Mouse (Mus musculus): Measurements from ENCODE around the gene Wfikkn2. TPM values are rescaled to one million over a fixed set of nuclear protein-coding genes. Genes with fewer than 3 reads are reported as not detected.

Gene Wfikkn2
- polyA plus RNA-seq, 1 experiment from 2014 or later, result 2.0 TPM

DNA sequence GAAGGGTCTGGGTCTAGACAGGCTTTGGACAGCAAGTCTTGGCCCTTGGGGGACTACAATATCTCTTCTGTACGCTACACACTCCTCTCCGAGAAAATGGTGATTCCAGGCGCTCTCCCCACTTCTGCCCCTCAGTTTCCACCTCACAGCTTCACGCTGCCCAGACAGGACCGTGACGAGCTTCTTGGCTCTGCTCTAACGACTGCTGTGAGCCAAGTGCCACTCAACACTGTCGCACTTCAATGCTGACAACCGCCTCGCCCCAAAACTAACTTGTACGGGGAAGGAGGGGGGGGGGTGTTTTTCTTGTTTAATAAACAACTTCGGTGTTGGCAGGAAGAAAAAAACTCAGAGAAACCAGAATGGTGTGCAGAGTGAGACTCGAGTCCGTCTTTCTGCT is 12.2 kb upstream of the Wfikkn2 start:
- Histone ChIP-seq H3K9ac (no peak overlapping the region), H3K27ac (replicated peaks) (no peak overlapping the region), H3K4me2 (no peak overlapping the region), H3K27me3 (replicated peaks) (0 out of 2 replicates have a peak, but pooled peaks cover 2% of the 10 kb centered on the region), H3K4me3 (no peak overlapping the region), H3K4me1 (0 out of 2 replicates have a peak, but pooled peaks cover 4% of the 10 kb centered on the region), H3K36me3 (no peaks in the 10 kb centered on the region), H3K9me3 (no peaks in the 10 kb centered on the region)
- no peak for ATAC-seq (ENCODE audit: extremely low read depth, insufficient number of reproducible peaks, low FRiP score, low TSS enrichment)
- 53% methylated on average over 14 of the region's 14 CpGs for WGBS

DNA sequence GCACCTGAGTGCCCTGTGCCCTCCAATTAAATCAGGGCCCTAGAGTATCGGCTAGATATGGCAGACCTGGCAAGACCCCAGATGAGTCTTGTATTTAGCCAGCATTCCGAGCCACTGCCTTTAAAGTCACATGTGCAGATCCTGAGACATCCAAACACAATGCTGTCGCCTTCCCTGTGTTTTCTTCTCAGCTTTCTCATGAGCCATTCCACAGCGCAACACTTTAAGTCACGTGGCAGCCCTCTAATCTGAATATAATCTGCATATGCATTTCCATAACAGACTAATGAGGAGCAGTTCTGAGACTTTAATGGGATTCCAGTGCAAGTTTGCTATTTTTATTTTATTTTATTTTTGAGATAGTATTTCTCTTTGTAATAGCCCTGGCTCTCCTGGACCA is 9.9 kb upstream of the Wfikkn2 start:
- WGBS, result 73% methylated on average over 5 of the region's 5 CpGs
- Histone ChIP-seq H3K27ac (replicated peaks) (no peak overlapping the region), H3K4me1 (0 out of 2 replicates have a peak, but pooled peaks cover 4% of the 10 kb centered on the region), H3K9ac (no peak overlapping the region), H3K36me3 (no peaks in the 10 kb centered on the region), H3K4me2 (no peak overlapping the region), H3K9me3 (no peaks in the 10 kb centered on the region), H3K4me3 (no peak overlapping the region), H3K27me3 (replicated peaks) (0 out of 2 replicates have a peak, but pooled peaks cover 2% of the 10 kb centered on the region)
- ATAC-seq (ENCODE audit: extremely low read depth, insufficient number of reproducible peaks, low FRiP score, low TSS enrichment), result no peak

DNA sequence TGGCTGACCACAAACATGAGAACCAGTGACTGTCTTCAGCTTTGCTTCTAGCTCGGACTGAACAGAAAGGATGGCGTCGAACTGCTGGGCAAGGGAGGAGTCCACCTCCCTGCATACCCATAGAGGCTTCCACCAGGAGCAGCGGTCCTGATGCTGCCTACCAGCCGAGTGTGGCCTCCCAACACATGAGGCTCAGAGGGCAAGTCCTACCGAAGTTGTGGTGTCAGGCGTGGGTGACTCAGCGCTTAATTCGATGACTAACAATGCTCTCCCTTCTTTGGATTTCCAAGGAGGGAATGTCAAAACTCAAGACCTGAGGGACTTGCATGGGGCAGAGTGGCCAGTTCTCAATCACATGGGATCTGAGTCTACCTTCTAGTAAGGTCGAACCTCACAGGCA is 7.9 kb upstream of the Wfikkn2 start:
- H3K27me3 ChIP-seq (replicated peaks), result 0 out of 2 replicates have a peak, but pooled peaks cover 2% of the 10 kb centered on the region
- H3K36me3 ChIP-seq, result no peaks in the 10 kb centered on the region
- no peaks in the 10 kb centered on the region for H3K9me3 ChIP-seq
- no peak overlapping the region for H3K4me2 ChIP-seq
- no peak overlapping the region for H3K27ac ChIP-seq (replicated peaks)
- H3K9ac ChIP-seq, result no peak overlapping the region
- WGBS, result 84% methylated on average over 10 of the region's 10 CpGs
- ATAC-seq (ENCODE audit: extremely low read depth, insufficient number of reproducible peaks, low FRiP score, low TSS enrichment), result no peak
- H3K4me3 ChIP-seq, result no peak overlapping the region
- H3K4me1 ChIP-seq, result 0 out of 2 replicates have a peak, but pooled peaks cover 4% of the 10 kb centered on the region

DNA sequence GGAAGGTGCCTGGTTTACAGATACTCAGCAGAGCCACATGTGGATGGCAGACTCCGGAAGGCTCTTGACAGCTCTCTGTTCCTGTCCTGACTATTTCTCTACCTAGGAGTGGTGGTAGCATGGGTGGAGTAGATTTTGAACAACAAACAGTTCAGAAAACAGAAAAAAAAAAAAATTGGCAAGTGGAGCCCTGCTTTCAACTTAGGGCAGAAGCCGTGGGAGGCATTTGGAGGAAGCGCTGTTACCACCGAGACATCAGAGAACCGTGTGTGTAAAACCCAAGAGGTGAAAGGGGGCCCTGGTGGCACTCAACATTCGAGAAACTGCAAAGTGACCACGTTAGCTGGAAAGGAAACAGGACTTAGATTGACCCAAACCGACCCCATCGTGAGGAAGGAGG is 7.4 kb upstream of the Wfikkn2 start:
- Histone ChIP-seq H3K36me3 (no peaks in the 10 kb centered on the region), H3K4me2 (no peak overlapping the region), H3K4me1 (0 out of 2 replicates have a peak, but pooled peaks cover 4% of the 10 kb centered on the region), H3K4me3 (no peak overlapping the region), H3K27me3 (replicated peaks) (0 out of 2 replicates have a peak, but pooled peaks cover 2% of the 10 kb centered on the region), H3K9me3 (no peaks in the 10 kb centered on the region), H3K27ac (replicated peaks) (no peak overlapping the region), H3K9ac (no peak overlapping the region)
- no peak for ATAC-seq (ENCODE audit: extremely low read depth, insufficient number of reproducible peaks, low FRiP score, low TSS enrichment)
- WGBS, result 80% methylated on average over 9 of the region's 9 CpGs

DNA sequence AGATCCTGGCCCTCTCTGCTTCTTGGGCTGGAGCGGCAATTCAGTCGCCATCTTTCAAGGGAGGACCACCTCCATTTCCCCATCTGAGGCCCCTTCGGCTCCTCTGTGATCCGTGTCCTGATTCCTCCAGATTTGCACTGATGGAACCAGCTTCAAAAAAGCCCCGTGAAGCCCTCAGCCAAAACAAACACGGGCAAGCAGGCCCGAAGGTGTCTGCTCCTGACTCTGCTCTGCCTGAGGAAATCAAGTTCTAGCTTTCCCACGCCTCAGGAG is 920 bp upstream of the Wfikkn2 start:
- WGBS, result 54% methylated on average over 8 of the region's 8 CpGs
- Histone ChIP-seq H3K9ac (peak overlapping the region; percentile 44; the same call in 1 of the 2 replicates), H3K27ac (replicated peaks) (peak overlapping the region; percentile 50)

DNA sequence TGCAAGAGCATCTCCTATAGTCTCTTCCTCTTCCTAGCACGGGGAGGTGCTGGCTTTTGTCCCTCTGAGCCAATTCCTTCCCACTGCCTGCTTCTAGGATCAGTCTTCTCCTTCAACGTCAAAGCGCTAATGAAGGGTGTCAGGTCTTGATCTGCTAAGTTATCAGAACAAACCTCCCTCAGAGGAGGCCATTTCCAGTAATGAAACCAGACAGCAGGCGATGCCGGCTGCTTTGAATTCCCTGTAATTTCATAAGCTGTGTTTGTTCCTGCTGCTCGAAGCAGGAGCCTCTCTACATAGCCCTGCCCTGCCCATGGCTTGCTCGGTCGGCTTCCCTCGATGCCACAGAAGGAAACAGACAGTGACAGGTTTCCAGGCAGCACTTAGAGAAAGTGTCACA is 1.4 kb downstream of the Wfikkn2 start:
- Histone ChIP-seq H3K9me3 (no peaks in the 10 kb centered on the region), H3K4me2 (no peak overlapping the region), H3K27ac (replicated peaks) (no peak overlapping the region), H3K27me3 (replicated peaks) (peaks cover 14% of the 10 kb centered on the region), H3K4me1 (peaks cover 39% of the 10 kb centered on the region), H3K9ac (no peak overlapping the region), H3K4me3 (no peak overlapping the region), H3K36me3 (no peaks in the 10 kb centered on the region)
- no peak for ATAC-seq (ENCODE audit: extremely low read depth, insufficient number of reproducible peaks, low FRiP score, low TSS enrichment)
- 58% methylated on average over 9 of the region's 9 CpGs for WGBS

More for the DNA sequence above, 920 bp upstream of the Wfikkn2 start:
- no peak overlapping the region for H3K4me2 ChIP-seq
- peaks cover 35% of the 10 kb centered on the region for H3K4me1 ChIP-seq
- no peak for ATAC-seq (ENCODE audit: extremely low read depth, insufficient number of reproducible peaks, low FRiP score, low TSS enrichment)
- no peak overlapping the region for H3K4me3 ChIP-seq
- no peaks in the 10 kb centered on the region for H3K9me3 ChIP-seq
- peaks cover 10% of the 10 kb centered on the region for H3K27me3 ChIP-seq (replicated peaks)
- no peaks in the 10 kb centered on the region for H3K36me3 ChIP-seq

DNA sequence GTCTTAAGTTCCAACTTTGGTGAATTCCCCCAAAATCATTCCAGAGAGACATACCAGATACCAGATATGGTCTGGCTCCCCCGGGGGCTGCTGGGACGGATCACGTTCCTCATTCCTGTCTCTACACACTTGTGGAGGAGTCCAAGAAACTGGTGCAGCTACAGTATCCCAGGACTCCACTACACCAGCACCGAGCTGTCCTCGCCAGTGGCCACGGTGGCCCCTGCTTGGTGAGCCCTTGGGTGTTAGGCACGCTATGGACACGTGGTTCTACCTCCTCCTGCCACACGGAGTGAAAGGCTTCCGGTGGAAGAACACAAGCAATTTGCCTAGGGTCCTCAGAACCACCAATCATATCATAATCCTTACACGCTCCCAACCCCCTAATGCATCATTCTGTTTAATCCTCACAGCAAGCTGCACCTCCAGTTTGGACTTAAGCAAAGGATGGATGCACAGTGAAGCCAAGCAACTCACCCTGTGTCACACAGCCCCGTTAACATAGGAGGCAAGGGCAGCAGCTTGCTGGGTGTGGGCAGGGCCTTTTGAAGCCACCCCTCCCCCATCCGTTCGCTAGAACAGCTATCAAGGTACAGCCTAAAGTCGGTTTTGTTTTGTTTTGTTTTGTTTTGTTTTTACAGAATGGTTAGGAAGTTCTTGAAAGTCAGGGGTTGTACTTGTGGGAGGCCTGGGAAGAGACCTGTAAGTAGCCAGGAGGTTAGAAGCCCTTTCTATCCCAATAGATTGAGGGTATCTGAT is 2.2 kb downstream of the Wfikkn2 start:
- WGBS, result 28% methylated on average over 15 of the region's 15 CpGs
- H3K4me2 ChIP-seq, result peak overlapping the region; percentile 79
- peaks cover 39% of the 10 kb centered on the region for H3K4me1 ChIP-seq
- no peaks in the 10 kb centered on the region for H3K9me3 ChIP-seq
- peaks cover 14% of the 10 kb centered on the region for H3K27me3 ChIP-seq (replicated peaks)
- H3K36me3 ChIP-seq, result no peaks in the 10 kb centered on the region
- peak overlapping the region; percentile 55; the same call in 1 of the 2 replicates for H3K27ac ChIP-seq (replicated peaks)
- H3K4me3 ChIP-seq, result peak overlapping the region; percentile 49
- peak overlapping the region; percentile 81 for H3K9ac ChIP-seq
- ATAC-seq (ENCODE audit: extremely low read depth, insufficient number of reproducible peaks, low FRiP score, low TSS enrichment), result no peak

DNA sequence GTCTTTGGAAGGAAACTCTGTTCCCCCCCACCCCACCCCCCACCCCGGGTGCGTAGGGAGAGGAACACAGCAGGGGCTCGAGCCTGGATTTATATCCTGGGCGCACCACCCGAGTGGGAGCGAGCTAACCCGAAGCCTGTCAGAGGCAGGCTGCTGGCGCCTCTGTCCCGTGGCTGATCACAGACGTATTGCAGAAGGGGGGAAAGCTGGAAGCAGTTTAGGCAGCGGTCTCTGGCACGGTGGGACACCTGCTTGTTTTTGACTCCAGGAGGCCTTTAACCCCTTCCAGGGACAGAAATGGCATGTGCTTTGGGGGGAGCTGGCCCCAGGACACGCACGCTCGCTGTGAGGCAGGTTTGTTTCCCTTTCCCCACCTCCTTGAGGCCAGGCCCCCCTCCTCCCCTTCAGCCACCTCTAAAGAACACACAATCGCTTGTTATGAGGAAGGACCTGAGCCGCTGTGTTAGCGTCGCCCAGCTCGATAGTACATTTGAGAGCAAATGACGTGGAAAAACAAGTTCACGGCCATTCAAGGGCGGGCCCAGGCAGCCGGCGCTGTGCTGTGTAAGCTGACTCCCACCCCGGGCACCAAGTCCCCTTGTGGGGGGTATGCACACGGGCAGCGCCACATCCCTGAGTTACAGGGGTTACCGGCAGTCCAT is 2.9 kb downstream of the Wfikkn2 start:
- Histone ChIP-seq H3K4me1 (peaks cover 39% of the 10 kb centered on the region), H3K9me3 (no peaks in the 10 kb centered on the region), H3K9ac (peak overlapping the region; percentile 81), H3K36me3 (no peaks in the 10 kb centered on the region), H3K27ac (replicated peaks) (peak overlapping the region; percentile 55), H3K4me3 (peak overlapping the region; percentile 49), H3K4me2 (peak overlapping the region; percentile 79), H3K27me3 (replicated peaks) (peaks cover 14% of the 10 kb centered on the region)
- 2% methylated on average over 29 of the region's 29 CpGs for WGBS
- no peak for ATAC-seq (ENCODE audit: extremely low read depth, insufficient number of reproducible peaks, low FRiP score, low TSS enrichment)

DNA sequence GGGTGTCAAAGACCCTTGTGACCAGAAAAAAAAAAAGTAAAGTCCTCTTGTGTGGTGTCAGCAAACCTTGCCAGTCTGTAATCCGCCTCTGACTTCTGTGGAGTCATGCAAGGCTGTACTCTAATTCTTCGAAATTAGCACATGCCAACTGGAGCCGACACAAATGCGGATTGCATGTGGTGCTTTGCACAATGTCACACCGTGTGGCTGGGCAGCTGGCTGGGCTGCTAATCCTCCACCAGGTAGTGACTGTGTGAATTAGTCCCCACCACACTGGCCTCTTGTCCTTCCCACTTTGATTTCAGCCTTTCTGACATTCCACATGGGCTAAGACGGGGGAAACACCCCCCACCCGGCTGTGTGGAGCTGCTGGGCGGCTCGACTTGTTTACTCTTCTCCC is 6.1 kb downstream of the Wfikkn2 start:
- Histone ChIP-seq H3K27ac (replicated peaks) (no peak overlapping the region), H3K9ac (no peak overlapping the region), H3K36me3 (no peaks in the 10 kb centered on the region), H3K9me3 (no peaks in the 10 kb centered on the region), H3K4me2 (no peak overlapping the region), H3K27me3 (replicated peaks) (peaks cover 11% of the 10 kb centered on the region), H3K4me3 (no peak overlapping the region), H3K4me1 (peaks cover 22% of the 10 kb centered on the region)
- ATAC-seq (ENCODE audit: extremely low read depth, insufficient number of reproducible peaks, low FRiP score, low TSS enrichment), result no peak
- 35% methylated on average over 9 of the region's 9 CpGs for WGBS

DNA sequence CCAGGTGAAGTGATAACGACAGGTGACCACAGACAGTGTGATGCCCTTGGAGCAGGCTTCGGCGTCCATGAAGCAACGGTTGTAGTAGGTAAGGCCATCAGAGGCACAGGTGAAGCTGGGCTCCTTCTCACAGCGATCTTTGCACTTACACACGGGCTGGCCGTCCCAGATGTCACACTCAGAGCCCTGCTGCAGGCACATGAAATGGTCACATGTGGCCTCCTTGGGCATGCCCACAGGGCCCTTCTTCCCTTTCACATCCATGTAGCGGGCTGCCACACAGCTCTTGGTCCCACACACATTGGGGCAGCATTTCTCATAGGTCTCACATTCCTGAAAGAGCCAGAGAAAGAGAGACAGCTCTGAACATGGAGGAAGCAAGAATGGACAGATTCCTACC is 7.0 kb downstream of the Wfikkn2 start:
- WGBS, result 89% methylated on average over 8 of the region's 8 CpGs
- H3K9me3 ChIP-seq, result no peaks in the 10 kb centered on the region
- no peaks in the 10 kb centered on the region for H3K36me3 ChIP-seq
- no peak overlapping the region for H3K4me3 ChIP-seq
- no peak overlapping the region for H3K27ac ChIP-seq (replicated peaks)
- no peak overlapping the region for H3K9ac ChIP-seq
- peaks cover 11% of the 10 kb centered on the region for H3K27me3 ChIP-seq (replicated peaks)
- H3K4me2 ChIP-seq, result no peak overlapping the region
- ATAC-seq (ENCODE audit: extremely low read depth, insufficient number of reproducible peaks, low FRiP score, low TSS enrichment), result no peak
- peaks cover 24% of the 10 kb centered on the region for H3K4me1 ChIP-seq

DNA sequence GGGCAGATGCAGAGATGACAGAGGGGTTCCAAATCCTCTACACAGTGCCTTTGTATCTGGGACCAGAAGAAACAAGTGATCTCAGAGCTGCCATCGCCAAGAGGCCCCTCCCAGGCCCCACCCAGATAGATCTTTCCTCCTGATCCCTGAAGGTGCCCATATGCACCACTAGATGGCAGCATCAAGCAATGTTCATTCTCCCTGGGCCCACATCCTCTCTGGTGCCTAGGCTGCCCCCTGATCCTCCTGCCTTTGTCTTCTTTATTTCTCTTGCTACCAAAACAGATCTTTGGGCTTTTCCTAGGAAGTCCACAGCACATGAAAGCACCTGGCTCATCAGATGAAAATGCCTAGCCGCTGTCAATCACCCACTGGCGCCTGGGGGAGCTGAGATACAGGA is 9.7 kb downstream of the Wfikkn2 start:
- H3K4me2 ChIP-seq, result peak overlapping the region; percentile 38
- no peak overlapping the region for H3K4me3 ChIP-seq
- H3K4me1 ChIP-seq, result peaks cover 27% of the 10 kb centered on the region
- WGBS, result 20% methylated on average over 3 of the region's 3 CpGs
- no peaks in the 10 kb centered on the region; the same call in 1 of the 2 replicates for H3K27me3 ChIP-seq (replicated peaks)
- no peaks in the 10 kb centered on the region for H3K36me3 ChIP-seq
- H3K9ac ChIP-seq, result no peak overlapping the region
- no peaks in the 10 kb centered on the region for H3K9me3 ChIP-seq
- ATAC-seq (ENCODE audit: extremely low read depth, insufficient number of reproducible peaks, low FRiP score, low TSS enrichment), result no peak
- H3K27ac ChIP-seq (replicated peaks), result no peak overlapping the region; the same call in 1 of the 2 replicates

Measured in heart, embryonic 13.5 days (tissue).